9 mouse cellular contexts compared by ENCODE assay signal in genomic region chrX:158043844-158044140, GRCm38 (mm10). TPM values are rescaled to one million over a fixed set of nuclear protein-coding genes. Genes with fewer than 3 reads are reported as not detected.
A peak's percentile ranks its signal among the peaks of the same experiment; 100 is the strongest.
DNase-seq lines count a peak whose midpoint lies in the region; ATAC-seq and TF ChIP-seq lines count a peak whose summit lies in the region.
"Had no signal": no experiment of that assay in that cellular context is flagged by ENCODE, and none has a peak within 500 bp of the region (broad histone marks: within the 10 kb centered on the region; RNA-seq: fewer than 3 reads in every experiment).

No protein-coding gene starts in this region.

- no peaks in the 10 kb centered on the region for H3K4me1 ChIP-seq in kidney, adult 2 months (ENCODE audit: control insufficient read depth, insufficient read depth, low read length)
- H3K4me1 ChIP-seq in hindbrain, embryonic 10.5 days (replicated peaks): no peaks in the 10 kb centered on the region
- no peaks in the 10 kb centered on the region; the same call in 1 of the 2 replicates for H3K4me1 ChIP-seq in midbrain, embryonic 10.5 days

- no peaks in the 10 kb centered on the region; the same call in 1 of the 2 replicates for H3K27me3 ChIP-seq in kidney, adult 2 months (replicated peaks; ENCODE audit: control insufficient read depth, insufficient read depth, low read length)
- H3K27me3 ChIP-seq in hindbrain, embryonic 10.5 days (ENCODE audit: insufficient read depth, poor library complexity, severe bottlenecking): peaks cover 16% of the 10 kb centered on the region
- peaks cover 23% of the 10 kb centered on the region; the same call in 1 of the 2 replicates for H3K27me3 ChIP-seq in midbrain, embryonic 10.5 days (ENCODE audit: low read depth, poor library complexity, severe bottlenecking)

- no peak overlapping the region for H3K4me3 ChIP-seq in kidney, adult 2 months (ENCODE audit: insufficient read depth, low read depth, low read length)
- H3K4me3 ChIP-seq in hindbrain, embryonic 10.5 days: peak overlapping the region; percentile 61
- peak overlapping the region; percentile 66 for H3K4me3 ChIP-seq in midbrain, embryonic 10.5 days

- peak; percentile 37; the same call in 1 of the 2 replicates for ATAC-seq in common myeloid progenitor, adult 5-6 weeks (replicated peaks; ENCODE audit: low read depth, poor library complexity, severe bottlenecking)
- ATAC-seq in granulocyte monocyte progenitor cell, adult 5-6 weeks (replicated peaks; ENCODE audit: poor library complexity, severe bottlenecking): no peak

- no peak for TF ChIP-seq POLR2A in kidney, adult 2 months (IDR thresholded peaks at IDR 0.05; ENCODE audit: low read depth, low read length)

- TF ChIP-seq CTCF in kidney, adult 2 months (conservative IDR thresholded peaks at IDR 0.05; ENCODE audit: insufficient read depth, insufficient read length, low read depth, low read length): no peak

- no peaks in the 10 kb centered on the region for H3K36me3 ChIP-seq in kidney, adult 2 months (ENCODE audit: control insufficient read depth, insufficient read depth, low read length)
- no peaks in the 10 kb centered on the region for H3K36me3 ChIP-seq in hindbrain, embryonic 10.5 days
- no peaks in the 10 kb centered on the region for H3K36me3 ChIP-seq in midbrain, embryonic 10.5 days

- 2% methylated on average over 13 of the region's 13 CpGs for WGBS in kidney, adult 2 months
- WGBS in hindbrain, embryonic 10.5 days: 18% methylated on average over 13 of the region's 13 CpGs
- 17% methylated on average over 13 of the region's 13 CpGs for WGBS in midbrain, embryonic 10.5 days

- peak; percentile 2 for DNase-seq in kidney, adult 2 months
- no peak for DNase-seq in kidney, adult 11 months
- DNase-seq in hindbrain, embryonic 10.5 days (ENCODE audit: low spot score): no peak
- no peak for DNase-seq in midbrain, embryonic 10.5 days (ENCODE audit: low spot score)
- no peak for DNase-seq in urinary bladder, adult 2 months (ENCODE audit: low spot score)
- DNase-seq in kidney, postnatal 36 days: no peak

- H3K9me3 ChIP-seq in hindbrain, embryonic 10.5 days: no peaks in the 10 kb centered on the region
- H3K9me3 ChIP-seq in midbrain, embryonic 10.5 days (replicated peaks): no peaks in the 10 kb centered on the region

- H3K27ac ChIP-seq in kidney, adult 2 months (ENCODE audit: insufficient read depth, low read depth, low read length): no peak overlapping the region
- peak overlapping the region; percentile 88 for H3K27ac ChIP-seq in hindbrain, embryonic 10.5 days
- peak overlapping the region; percentile 85; the same call in 1 of the 2 replicates for H3K27ac ChIP-seq in midbrain, embryonic 10.5 days (replicated peaks)

RNA-seq across cellular contexts. Expression of gene Cnksr2, which starts 0.7 kb away (rescaled TPM):
- polyA plus RNA-seq in kidney, adult 2 months (2012; rRNA removed): 0.07 and 0.08 TPM in 2 replicates
- not detected in 2 replicates for total RNA-seq in common myeloid progenitor, adult 5-6 weeks (2017)
- 3.7 and 4.1 TPM in 2 replicates for polyA plus RNA-seq in hindbrain, embryonic 10.5 days (2016; fragmentation: Nextera tagmentation; extraction: Ambion mirVana)
- polyA plus RNA-seq in midbrain, embryonic 10.5 days (2016; fragmentation: Nextera tagmentation; extraction: Ambion mirVana): 3.4 and 4.2 TPM in 2 replicates
- total RNA-seq in granulocyte monocyte progenitor cell, adult 5-6 weeks (2014; fragmentation: Nextera tagmentation): not detected in 2 replicates
- not detected in 2 replicates for total RNA-seq in granulocyte monocyte progenitor cell, adult 5-6 weeks (2017)
- polyA plus RNA-seq in urinary bladder, adult 2 months (2012; rRNA removed): 0.52 and 0.74 TPM in 2 replicates
- polyA plus RNA-seq: Patski had no signal
